Mouse (Mus musculus): Measurements from ENCODE around the gene Bbx. TPM values are rescaled to one million over a fixed set of nuclear protein-coding genes. Genes with fewer than 3 reads are reported as not detected.

Bbx gene
- polyA plus RNA-seq, 1 experiment from 2014 or later, result 33.1 TPM

- no peak for ATAC-seq (ENCODE audit: insufficient number of reproducible peaks, insufficient read depth, low FRiP score, low read depth)
- Histone ChIP-seq H3K9ac (ENCODE audit: low read length) (no peak overlapping the region), H3K9me3 (ENCODE audit: control insufficient read depth, low read length) (no peaks in the 10 kb centered on the region), H3K4me2 (ENCODE audit: low read length) (no peak overlapping the region), H3K27ac (replicated peaks in 1 of 2; ENCODE audit: control insufficient read depth in 1 of 2, insufficient read depth in 1 of 2, low read depth in 2 of 2, low read length in 2 of 2) (no peak overlapping the region), H3K27me3 (ENCODE audit: control insufficient read depth, insufficient read depth, low read length) (no peaks in the 10 kb centered on the region), H3K4me1 (ENCODE audit: control insufficient read depth in 2 of 2, insufficient read depth in 2 of 2, low read length in 2 of 2) (no peaks in the 10 kb centered on the region), H3K36me3 (ENCODE audit: control insufficient read depth, insufficient read depth, low read length) (peaks cover 11% of the 10 kb centered on the region; the same call in 1 of the 2 replicates), H3K4me3 (ENCODE audit: control insufficient read depth in 1 of 2, insufficient read depth in 1 of 2, low read depth in 1 of 2, low read length in 2 of 2) (no peak overlapping the region)
- WGBS, result 74% methylated on average over 3 of the region's 3 CpGs
These were observed 197.0 kb downstream of the Bbx start for GRCm38 (mm10) chr16:50235231-50235630.

- Histone ChIP-seq H3K27ac (replicated peaks in 1 of 2; ENCODE audit: control insufficient read depth in 1 of 2, insufficient read depth in 1 of 2, low read depth in 2 of 2, low read length in 2 of 2) (no peak overlapping the region), H3K4me3 (ENCODE audit: control insufficient read depth in 1 of 2, insufficient read depth in 1 of 2, low read depth in 1 of 2, low read length in 2 of 2) (no peak overlapping the region), H3K4me1 (ENCODE audit: control insufficient read depth in 2 of 2, insufficient read depth in 2 of 2, low read length in 2 of 2) (no peaks in the 10 kb centered on the region), H3K4me2 (ENCODE audit: low read length) (no peak overlapping the region), H3K36me3 (ENCODE audit: control insufficient read depth, insufficient read depth, low read length) (0 out of 2 replicates have a peak, but pooled peaks cover 3% of the 10 kb centered on the region), H3K9ac (ENCODE audit: low read length) (no peak overlapping the region), H3K9me3 (ENCODE audit: control insufficient read depth, low read length) (no peaks in the 10 kb centered on the region), H3K27me3 (ENCODE audit: control insufficient read depth, insufficient read depth, low read length) (no peaks in the 10 kb centered on the region)
- ATAC-seq (ENCODE audit: insufficient number of reproducible peaks, insufficient read depth, low FRiP score, low read depth), result no peak
- WGBS, result 94% methylated on average over 2 of the region's 2 CpGs
These were observed 201.6 kb downstream of the Bbx start for GRCm38 (mm10) chr16:50230624-50231023.

GRCm38 (mm10) chr16:50228833-50229232 is 203.4 kb downstream of the Bbx start:
- peaks cover 15% of the 10 kb centered on the region for H3K36me3 ChIP-seq (ENCODE audit: control insufficient read depth, insufficient read depth, low read length)
- 90% methylated on average over 1 of the region's 1 CpGs for WGBS
- no peak overlapping the region for H3K4me3 ChIP-seq (ENCODE audit: control insufficient read depth in 1 of 2, insufficient read depth in 1 of 2, low read depth in 1 of 2, low read length in 2 of 2)

GRCm38 (mm10) chr16:50226274-50226673 is 205.9 kb downstream of the Bbx start:
- no peaks in the 10 kb centered on the region for H3K9me3 ChIP-seq (ENCODE audit: control insufficient read depth, low read length)
- no peak overlapping the region for H3K4me3 ChIP-seq (ENCODE audit: control insufficient read depth in 1 of 2, insufficient read depth in 1 of 2, low read depth in 1 of 2, low read length in 2 of 2)
- ATAC-seq (ENCODE audit: insufficient number of reproducible peaks, insufficient read depth, low FRiP score, low read depth), result no peak
- no peaks in the 10 kb centered on the region for H3K4me1 ChIP-seq (ENCODE audit: control insufficient read depth in 2 of 2, insufficient read depth in 2 of 2, low read length in 2 of 2)
- no peaks in the 10 kb centered on the region for H3K27me3 ChIP-seq (ENCODE audit: control insufficient read depth, insufficient read depth, low read length)
- H3K27ac ChIP-seq (replicated peaks in 1 of 2; ENCODE audit: control insufficient read depth in 1 of 2, insufficient read depth in 1 of 2, low read depth in 2 of 2, low read length in 2 of 2), result no peak overlapping the region
- H3K9ac ChIP-seq (ENCODE audit: low read length), result no peak overlapping the region
- 40% methylated on average over 1 of the region's 1 CpGs for WGBS
- peaks cover 19% of the 10 kb centered on the region for H3K36me3 ChIP-seq (ENCODE audit: control insufficient read depth, insufficient read depth, low read length)
- no peak overlapping the region for H3K4me2 ChIP-seq (ENCODE audit: low read length)

More at GRCm38 (mm10) chr16:50228833-50229232, 203.4 kb downstream of the Bbx start:
- Histone ChIP-seq H3K4me2 (ENCODE audit: low read length) (no peak overlapping the region), H3K9me3 (ENCODE audit: control insufficient read depth, low read length) (no peaks in the 10 kb centered on the region), H3K9ac (ENCODE audit: low read length) (no peak overlapping the region), H3K4me1 (ENCODE audit: control insufficient read depth in 2 of 2, insufficient read depth in 2 of 2, low read length in 2 of 2) (no peaks in the 10 kb centered on the region), H3K27ac (replicated peaks in 1 of 2; ENCODE audit: control insufficient read depth in 1 of 2, insufficient read depth in 1 of 2, low read depth in 2 of 2, low read length in 2 of 2) (no peak overlapping the region), H3K27me3 (ENCODE audit: control insufficient read depth, insufficient read depth, low read length) (no peaks in the 10 kb centered on the region)
- ATAC-seq (ENCODE audit: insufficient number of reproducible peaks, insufficient read depth, low FRiP score, low read depth), result no peak

- 90% methylated on average over 3 of the region's 3 CpGs for WGBS
- no peak overlapping the region for H3K4me2 ChIP-seq (ENCODE audit: low read length)
- no peak for ATAC-seq (ENCODE audit: insufficient number of reproducible peaks, insufficient read depth, low FRiP score, low read depth)
- no peak overlapping the region for H3K9ac ChIP-seq (ENCODE audit: low read length)
- no peaks in the 10 kb centered on the region for H3K27me3 ChIP-seq (ENCODE audit: control insufficient read depth, insufficient read depth, low read length)
- no peaks in the 10 kb centered on the region for H3K9me3 ChIP-seq (ENCODE audit: control insufficient read depth, low read length)
- H3K36me3 ChIP-seq (ENCODE audit: control insufficient read depth, insufficient read depth, low read length), result peaks cover 20% of the 10 kb centered on the region
- H3K4me1 ChIP-seq (ENCODE audit: control insufficient read depth in 2 of 2, insufficient read depth in 2 of 2, low read length in 2 of 2), result no peaks in the 10 kb centered on the region
- H3K4me3 ChIP-seq (ENCODE audit: control insufficient read depth in 1 of 2, insufficient read depth in 1 of 2, low read depth in 1 of 2, low read length in 2 of 2), result no peak overlapping the region
- H3K27ac ChIP-seq (replicated peaks in 1 of 2; ENCODE audit: control insufficient read depth in 1 of 2, insufficient read depth in 1 of 2, low read depth in 2 of 2, low read length in 2 of 2), result no peak overlapping the region
These were observed 207.2 kb downstream of the Bbx start for GRCm38 (mm10) chr16:50224946-50225345.

GRCm38 (mm10) chr16:50220734-50221501 is 211.3 kb downstream of the Bbx start:
- no peak overlapping the region for H3K4me3 ChIP-seq (ENCODE audit: control insufficient read depth in 1 of 2, insufficient read depth in 1 of 2, low read depth in 1 of 2, low read length in 2 of 2)
- no peaks in the 10 kb centered on the region for H3K4me1 ChIP-seq (ENCODE audit: control insufficient read depth in 2 of 2, insufficient read depth in 2 of 2, low read length in 2 of 2)
- peaks cover 36% of the 10 kb centered on the region for H3K36me3 ChIP-seq (ENCODE audit: control insufficient read depth, insufficient read depth, low read length)
- H3K27ac ChIP-seq (replicated peaks in 1 of 2; ENCODE audit: control insufficient read depth in 1 of 2, insufficient read depth in 1 of 2, low read depth in 2 of 2, low read length in 2 of 2), result no peak overlapping the region
- no peak overlapping the region for H3K9ac ChIP-seq (ENCODE audit: low read length)
- H3K9me3 ChIP-seq (ENCODE audit: control insufficient read depth, low read length), result no peaks in the 10 kb centered on the region
- H3K27me3 ChIP-seq (ENCODE audit: control insufficient read depth, insufficient read depth, low read length), result no peaks in the 10 kb centered on the region
- H3K4me2 ChIP-seq (ENCODE audit: low read length), result no peak overlapping the region
- WGBS, result 74% methylated on average over 8 of the region's 8 CpGs
- no peak for ATAC-seq (ENCODE audit: insufficient number of reproducible peaks, insufficient read depth, low FRiP score, low read depth)

GRCm38 (mm10) chr16:50217084-50217483 is 215.1 kb downstream of the Bbx start:
- Histone ChIP-seq H3K4me2 (ENCODE audit: low read length) (no peak overlapping the region), H3K27me3 (ENCODE audit: control insufficient read depth, insufficient read depth, low read length) (no peaks in the 10 kb centered on the region), H3K4me3 (ENCODE audit: control insufficient read depth in 1 of 2, insufficient read depth in 1 of 2, low read depth in 1 of 2, low read length in 2 of 2) (no peak overlapping the region), H3K36me3 (ENCODE audit: control insufficient read depth, insufficient read depth, low read length) (peaks cover 17% of the 10 kb centered on the region), H3K4me1 (ENCODE audit: control insufficient read depth in 2 of 2, insufficient read depth in 2 of 2, low read length in 2 of 2) (no peaks in the 10 kb centered on the region), H3K27ac (replicated peaks in 1 of 2; ENCODE audit: control insufficient read depth in 1 of 2, insufficient read depth in 1 of 2, low read depth in 2 of 2, low read length in 2 of 2) (no peak overlapping the region), H3K9me3 (ENCODE audit: control insufficient read depth, low read length) (no peaks in the 10 kb centered on the region), H3K9ac (ENCODE audit: low read length) (no peak overlapping the region)
- no peak for ATAC-seq (ENCODE audit: insufficient number of reproducible peaks, insufficient read depth, low FRiP score, low read depth)

- no peak for ATAC-seq (ENCODE audit: insufficient number of reproducible peaks, insufficient read depth, low FRiP score, low read depth)
- Histone ChIP-seq H3K4me3 (ENCODE audit: control insufficient read depth in 1 of 2, insufficient read depth in 1 of 2, low read depth in 1 of 2, low read length in 2 of 2) (no peak overlapping the region), H3K4me2 (ENCODE audit: low read length) (no peak overlapping the region), H3K36me3 (ENCODE audit: control insufficient read depth, insufficient read depth, low read length) (peaks cover 16% of the 10 kb centered on the region), H3K27ac (replicated peaks in 1 of 2; ENCODE audit: control insufficient read depth in 1 of 2, insufficient read depth in 1 of 2, low read depth in 2 of 2, low read length in 2 of 2) (no peak overlapping the region), H3K4me1 (ENCODE audit: control insufficient read depth in 2 of 2, insufficient read depth in 2 of 2, low read length in 2 of 2) (peaks cover 0 to 8% of the 10 kb centered on the region in 2 experiments; a peak in 1 of 4 replicates), H3K9ac (ENCODE audit: low read length) (no peak overlapping the region), H3K9me3 (ENCODE audit: control insufficient read depth, low read length) (no peaks in the 10 kb centered on the region), H3K27me3 (ENCODE audit: control insufficient read depth, insufficient read depth, low read length) (no peaks in the 10 kb centered on the region)
- 48% methylated on average over 4 of the region's 4 CpGs for WGBS
These were observed 220.5 kb downstream of the Bbx start for GRCm38 (mm10) chr16:50211727-50212126.

Data from heart, embryonic 14.5 days (tissue).